Mouse (Mus musculus) c-Kit-positive CD71-positive TER-119-negative erythroid progenitor cells, embryonic 14.5 days (primary cell): ENCODE measurements at regions not wholly inside any gene's neighbourhood (a gene's known extent, or its start where the extent isn't known, plus 50 kb on each side); places are given as distances from the start of the nearest gene placed in this dataset.

Experiments used
- DNase-seq: peaks from one replicate; pipeline ENCODE4 v3.0.0-alpha.2; 2013; ENCODE audit warnings: low read depth

GRCm38 (mm10) chr13:42592945-42593344 lies 87.5 kb upstream of the Phactr1 start:
- DNase-seq: no peak

GRCm38 (mm10) chr13:42593488-42594170 lies 86.8 kb upstream of the Phactr1 start:
- DNase-seq: no peak

GRCm38 (mm10) chr13:42595180-42595579 lies 85.2 kb upstream of the Phactr1 start:
- no peak for DNase-seq

- DNase-seq: no peak
Observed at GRCm38 (mm10) chr13:42597781-42598180, 82.6 kb upstream of the Phactr1 start.

DNA sequence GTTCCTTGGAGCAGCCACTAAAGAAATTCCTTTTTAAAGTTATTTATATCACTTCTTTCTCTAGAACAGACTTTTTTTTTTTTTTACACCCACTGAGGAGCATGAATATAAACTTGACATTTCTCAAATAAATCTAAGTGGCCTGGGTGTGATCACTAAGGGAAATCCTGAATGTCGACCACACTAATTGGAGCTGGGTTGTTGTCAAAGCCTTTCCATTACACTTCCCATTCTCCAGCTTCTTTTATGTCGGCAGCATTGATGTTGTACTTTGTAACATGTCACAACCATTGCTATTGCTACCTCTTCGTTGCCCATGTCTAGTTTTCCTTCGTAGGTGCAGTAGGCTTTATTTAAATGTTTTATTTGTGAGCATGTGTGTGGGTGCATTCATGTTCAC lies 77.1 kb upstream of the Phactr1 start:
- DNase-seq: no peak

GRCm38 (mm10) chr13:42607735-42608134 lies 72.7 kb upstream of the Phactr1 start:
- DNase-seq: no peak

GRCm38 (mm10) chr13:42608963-42609362 lies 71.5 kb upstream of the Phactr1 start:
- DNase-seq: no peak

DNA sequence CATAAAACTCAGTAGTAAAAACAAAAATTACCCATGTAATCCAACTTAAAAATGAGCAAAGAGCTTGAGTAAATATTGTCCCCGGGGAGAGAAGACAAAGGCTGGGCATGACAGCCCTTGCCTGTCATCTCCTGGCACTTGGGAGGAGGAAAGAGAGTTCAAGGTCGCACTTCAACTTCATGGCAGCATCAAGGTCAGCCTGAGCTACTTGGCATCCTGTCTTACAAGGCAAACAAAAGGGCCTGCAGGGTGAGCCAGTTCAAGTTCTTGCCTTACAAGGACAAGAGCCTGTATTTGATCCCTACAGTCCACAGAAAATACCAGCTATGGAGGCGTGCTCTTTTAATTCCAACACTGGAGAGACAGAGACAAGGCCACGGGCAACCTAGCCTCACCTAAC lies 67.1 kb upstream of the Phactr1 start:
- no peak for DNase-seq

DNA sequence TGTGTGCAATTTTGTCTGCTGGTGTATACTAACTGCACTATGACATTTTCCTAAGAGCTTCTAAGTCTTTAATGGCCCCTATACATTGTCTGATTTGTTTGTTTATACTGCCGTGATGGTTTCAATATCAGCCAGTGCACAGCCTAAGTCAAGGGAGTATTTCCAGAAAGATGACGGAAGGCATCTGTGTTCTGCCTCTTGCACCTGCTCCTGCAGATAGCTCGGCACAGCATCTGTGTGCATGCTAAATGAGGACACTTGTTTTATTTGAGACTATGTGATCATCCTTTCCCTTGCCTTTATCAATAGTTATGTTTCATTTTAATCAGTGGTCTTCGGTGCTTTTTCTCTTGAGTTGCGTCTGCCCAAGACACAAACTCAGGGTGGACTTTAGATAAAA lies 64.6 kb upstream of the Phactr1 start:
- no peak for DNase-seq

GRCm38 (mm10) chr13:42617225-42617624 lies 63.2 kb upstream of the Phactr1 start:
- no peak for DNase-seq

DNA sequence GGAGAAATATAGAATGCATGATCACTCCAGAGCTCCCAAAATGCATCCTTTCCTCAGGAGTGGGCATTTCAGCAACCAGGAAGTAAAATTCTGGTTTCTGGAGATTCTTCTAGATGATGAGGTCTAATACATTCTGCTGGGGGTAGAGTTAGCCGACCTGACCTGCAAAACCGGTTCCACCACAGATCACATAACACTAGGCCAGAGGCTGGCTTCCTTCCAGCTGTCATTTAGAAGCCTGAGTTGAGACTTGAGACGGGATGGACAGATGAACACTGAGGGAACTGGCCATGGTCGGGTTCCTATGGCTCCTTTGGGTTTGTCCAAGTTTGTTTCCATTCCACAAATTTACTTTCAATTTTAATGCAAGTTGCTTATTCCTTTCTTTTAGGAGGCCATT lies 62.6 kb upstream of the Phactr1 start:
- DNase-seq: no peak

GRCm38 (mm10) chr13:42619555-42620280 lies 60.7 kb upstream of the Phactr1 start:
- no peak for DNase-seq

DNA sequence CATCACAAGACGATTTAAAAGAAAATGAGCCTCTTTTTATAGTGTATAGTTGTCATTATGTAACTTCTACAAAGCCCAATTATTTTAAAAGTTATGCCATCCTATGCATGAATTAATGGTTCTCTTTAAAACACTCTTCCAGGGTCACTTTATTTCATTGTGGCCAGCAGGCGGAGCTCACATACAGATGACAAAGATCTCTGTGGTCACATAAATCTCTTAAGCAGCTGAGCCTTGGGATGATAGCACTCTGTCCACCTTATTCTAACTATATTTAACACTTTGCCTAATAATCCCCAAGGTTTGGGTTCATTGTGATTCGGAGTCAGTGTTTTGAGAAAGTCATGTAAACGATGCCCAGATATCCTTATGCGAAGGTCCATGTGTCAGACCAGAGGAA lies 56.9 kb upstream of the Phactr1 start:
- DNase-seq: no peak
